Mouse (Mus musculus) megakaryocyte-erythroid progenitor cell, adult 5-6 weeks (primary cell): ENCODE results near the gene Snapc1. TPM values are rescaled to one million over a fixed set of nuclear protein-coding genes. Genes with fewer than 3 reads are reported as not detected.

Experiments
- ATAC-seq: replicated peaks from 2 replicates; pipeline ENCODE4 v1.8.0; 2016; ENCODE audit warnings: mild to moderate bottlenecking, inconsistent platforms; ENCODE audit not compliant: severe bottlenecking, poor library complexity, low FRiP score, low TSS enrichment
- total RNA-seq, 2 experiments: library from RNA; stranded (forward) in 1 of 2; stranded (reverse) in 1 of 2; fragments of 200-1000, 215-1000 nt in 1 of 2; fragments of >200 nt in 1 of 2; fragmentation: Nextera tagmentation in 1 of 2; gene quantifications; 2 replicates each; pipeline ENCODE4 v1.2.3; 2014 to 2017

Gene Snapc1
- total RNA-seq, 2 experiments from 2014 or later: 4.2 to 19.1 TPM

DNA sequence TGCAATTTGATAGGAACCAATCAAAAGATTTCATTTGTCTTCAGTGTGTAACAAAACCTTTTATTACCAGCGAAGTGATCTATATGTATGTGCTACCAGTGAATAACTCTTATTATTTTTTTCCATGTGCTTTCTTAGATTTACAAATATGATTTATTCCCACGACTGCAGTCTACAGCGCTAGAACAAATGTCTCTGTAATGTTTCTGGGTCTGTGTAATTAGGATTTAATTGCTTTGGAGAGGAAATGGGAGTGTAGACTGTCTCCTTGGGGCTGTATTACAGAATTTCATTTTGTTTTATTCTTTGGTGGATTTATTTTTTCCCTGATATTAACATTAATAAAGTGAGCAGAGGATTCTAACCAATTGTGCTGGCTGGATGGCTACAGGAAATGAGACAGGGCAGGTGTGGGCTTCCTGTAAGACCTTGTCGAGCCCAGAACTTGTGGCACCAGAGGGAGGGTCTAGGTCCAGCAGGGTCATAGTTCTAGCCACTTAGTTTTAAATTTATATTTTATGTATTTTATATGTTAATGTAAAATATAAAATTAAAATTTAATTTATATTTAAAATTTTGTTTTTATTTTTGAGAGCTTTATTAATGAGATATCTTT, 24.2 kb downstream of the Snapc1 start:
- no peak for ATAC-seq

DNA sequence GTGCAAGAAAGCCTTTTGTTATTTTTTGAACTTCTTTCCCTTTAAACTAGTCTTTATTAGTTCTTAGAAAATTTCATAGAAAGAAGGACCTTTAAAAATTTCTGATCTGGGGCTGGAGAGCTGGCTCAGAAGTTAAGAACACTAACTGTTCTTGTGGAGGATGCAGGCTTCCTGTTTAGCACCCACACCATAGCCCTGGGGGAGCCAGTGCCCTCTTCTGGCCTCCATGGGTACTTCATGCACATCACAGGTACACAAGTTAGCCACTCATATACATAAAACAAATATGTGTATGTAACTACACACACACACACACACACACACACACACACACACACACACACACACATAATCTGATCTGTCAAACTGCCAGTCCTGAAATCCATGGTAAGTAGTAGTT, 25.3 kb downstream of the Snapc1 start:
- ATAC-seq: peak; percentile 90

DNA sequence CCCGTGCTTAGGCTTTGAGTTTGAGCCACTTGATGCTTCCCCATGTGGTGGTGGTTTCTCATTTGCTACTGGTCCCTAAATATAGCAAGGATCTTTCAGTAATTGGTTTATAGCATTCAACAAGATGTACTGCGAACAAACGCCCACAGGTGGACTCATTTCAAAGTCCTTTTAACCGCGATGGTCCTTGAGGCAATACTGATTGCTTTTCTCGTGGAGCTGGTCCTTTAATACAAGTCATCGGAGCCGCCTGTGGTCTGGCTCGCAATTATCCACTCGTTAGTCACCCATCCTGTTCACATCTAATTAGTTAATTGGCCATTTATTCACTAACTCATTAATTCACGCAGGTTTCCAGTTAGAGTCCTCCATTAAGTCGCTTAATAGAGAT, 32.6 kb downstream of the Snapc1 start:
- no peak for ATAC-seq

DNA sequence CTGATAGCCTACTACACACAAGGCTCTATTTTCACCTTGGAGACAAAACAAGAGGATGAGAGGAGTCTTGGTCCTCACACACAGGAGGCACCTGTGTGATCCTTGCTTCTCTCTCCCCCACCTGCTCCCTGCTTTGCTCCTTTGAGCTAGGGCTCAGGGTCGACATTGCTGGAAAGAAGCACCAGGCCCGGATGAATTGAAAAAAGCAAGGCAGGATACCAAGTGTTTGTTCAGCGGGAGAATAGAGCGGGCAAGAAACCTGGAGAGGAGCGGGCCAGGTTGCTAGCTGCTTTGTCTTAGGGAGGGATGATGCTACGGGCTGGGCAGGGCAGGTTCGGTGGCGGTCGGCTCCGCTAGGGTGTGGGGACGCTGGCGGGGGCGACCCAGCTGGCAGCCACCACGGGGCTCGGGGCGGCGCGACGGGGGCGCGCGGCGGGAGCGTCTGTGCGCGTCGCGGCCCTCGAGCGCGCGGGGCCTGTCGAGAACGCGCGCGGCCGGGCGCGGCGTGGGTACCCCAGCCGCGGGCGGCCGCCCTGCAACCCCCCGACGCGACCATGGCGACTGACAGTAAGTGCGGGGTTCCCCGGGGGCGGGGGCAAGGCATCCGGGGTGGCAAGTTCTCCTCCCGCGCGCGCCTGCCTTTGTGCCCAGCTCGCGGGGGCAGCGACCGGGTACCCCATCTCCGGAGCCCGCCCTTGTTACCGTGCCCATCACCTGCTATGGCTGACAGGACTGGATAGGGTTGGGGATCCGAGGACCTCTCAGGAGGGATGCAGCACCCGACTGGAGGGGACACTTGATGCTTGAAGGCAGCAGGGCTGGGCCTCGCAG, 33.2 kb downstream of the Snapc1 start, which contains the start of gene Syt16:
Gene Syt16, plus strand, starts transcription at position 365 of the 831 bp plus-strand sequence.
- no peak for ATAC-seq

DNA sequence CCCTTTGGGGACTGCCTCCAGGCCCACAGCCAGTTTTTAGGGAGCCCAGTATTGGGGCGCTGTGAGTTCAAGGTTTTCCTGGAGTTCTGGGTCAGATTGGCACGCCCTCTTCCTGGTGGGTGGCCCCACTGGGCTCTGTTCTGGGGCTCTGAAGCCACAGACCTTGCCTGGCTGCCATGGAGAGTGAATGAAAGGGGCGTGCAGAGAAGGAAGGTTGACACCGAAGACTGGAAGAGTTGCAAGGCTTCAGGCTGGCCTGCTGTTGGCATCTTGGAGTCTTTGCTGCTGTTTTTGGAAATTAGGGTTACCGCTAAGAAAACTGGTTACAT, 33.8 kb downstream of the Snapc1 start:
- ATAC-seq: no peak

DNA sequence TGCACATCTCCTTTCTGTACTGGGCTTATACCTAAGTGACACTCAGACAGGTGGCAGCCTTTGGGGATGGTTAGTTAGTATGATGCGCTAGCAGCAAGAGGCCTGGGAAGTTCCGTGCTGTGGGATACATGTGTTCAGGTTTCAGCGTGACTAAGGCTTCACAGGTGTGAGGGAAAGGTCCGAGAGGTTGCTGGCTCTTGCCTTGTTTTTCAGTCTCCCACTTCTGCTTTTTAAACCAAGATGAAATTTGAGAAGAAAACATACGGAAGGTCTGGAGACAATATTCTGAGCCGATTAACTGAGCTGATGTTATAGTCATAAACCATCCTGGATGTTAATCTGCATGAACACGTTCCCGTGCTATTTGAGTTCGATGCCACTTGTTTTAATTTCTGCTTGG, 38.2 kb downstream of the Snapc1 start:
- ATAC-seq: no peak

DNA sequence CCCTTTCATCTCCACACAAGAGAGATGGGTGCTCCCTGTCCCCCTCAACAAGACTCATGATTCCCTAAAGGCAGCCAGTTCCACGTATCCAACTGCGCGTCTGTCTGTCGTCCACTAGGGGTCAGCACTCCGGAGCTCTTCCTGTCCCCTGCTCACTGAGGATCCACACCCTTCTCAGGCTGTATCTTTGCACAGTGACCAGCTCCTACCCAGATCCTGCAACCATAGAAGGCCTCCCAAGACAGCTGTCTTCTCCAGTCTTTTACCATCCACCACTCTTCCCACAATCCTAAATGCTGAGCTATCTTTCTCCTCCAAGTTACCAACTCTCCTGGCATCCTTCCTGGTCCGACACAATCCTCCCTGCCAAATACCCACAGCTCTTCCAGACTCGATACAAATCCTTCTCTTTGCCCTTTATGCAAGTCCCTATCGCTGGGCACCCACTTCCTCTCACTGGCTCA, 45.2 kb downstream of the Snapc1 start:
- peak; percentile 92 for ATAC-seq

DNA sequence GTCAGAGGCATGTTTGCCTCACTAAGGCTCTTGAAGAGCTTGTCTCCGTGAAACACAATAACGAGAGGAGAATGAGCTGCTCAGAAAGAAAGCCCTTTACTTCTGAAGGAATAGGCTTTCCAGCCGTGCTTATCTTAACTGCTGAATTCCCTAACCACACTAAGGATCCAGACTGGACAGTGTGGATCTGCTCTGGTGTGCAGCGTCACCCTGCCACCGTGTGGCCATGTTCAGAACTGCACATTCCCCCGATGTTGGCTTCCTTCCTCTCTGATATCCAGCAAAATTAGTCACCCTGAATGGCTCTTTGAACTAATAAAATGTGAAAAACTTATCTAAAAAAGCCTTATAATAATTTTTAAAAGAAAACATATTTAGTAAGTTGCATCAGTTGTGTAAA, 49.5 kb downstream of the Snapc1 start:
- ATAC-seq: peak; percentile 87

DNA sequence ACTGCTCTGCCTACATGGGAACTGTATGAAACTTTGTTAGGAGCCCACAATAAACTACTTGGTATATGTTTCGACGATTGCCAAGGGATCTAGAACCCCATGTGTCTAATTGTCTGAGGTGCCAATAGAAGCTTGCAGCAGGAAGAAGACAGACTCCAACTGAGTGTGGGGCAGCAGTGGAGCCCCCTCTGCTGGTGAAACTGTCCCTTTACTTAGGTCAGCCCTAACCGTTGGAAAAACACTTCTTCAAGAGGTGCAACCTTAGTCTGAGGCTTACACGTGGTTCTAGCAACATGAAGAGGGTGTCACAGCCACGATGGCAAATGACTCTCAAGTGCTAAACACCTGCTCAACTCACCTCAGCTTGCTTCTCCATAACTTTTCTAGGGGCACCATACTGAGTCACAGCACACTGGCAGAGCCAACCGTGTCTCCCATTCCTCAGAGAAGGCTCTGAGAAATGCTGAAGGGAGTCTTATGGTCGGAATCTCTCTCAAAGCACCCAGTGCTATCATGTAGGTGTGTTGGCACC, 50.5 kb downstream of the Snapc1 start:
- 0 out of 2 replicates have a peak, but pooled peaks have one; percentile 51 for ATAC-seq

DNA sequence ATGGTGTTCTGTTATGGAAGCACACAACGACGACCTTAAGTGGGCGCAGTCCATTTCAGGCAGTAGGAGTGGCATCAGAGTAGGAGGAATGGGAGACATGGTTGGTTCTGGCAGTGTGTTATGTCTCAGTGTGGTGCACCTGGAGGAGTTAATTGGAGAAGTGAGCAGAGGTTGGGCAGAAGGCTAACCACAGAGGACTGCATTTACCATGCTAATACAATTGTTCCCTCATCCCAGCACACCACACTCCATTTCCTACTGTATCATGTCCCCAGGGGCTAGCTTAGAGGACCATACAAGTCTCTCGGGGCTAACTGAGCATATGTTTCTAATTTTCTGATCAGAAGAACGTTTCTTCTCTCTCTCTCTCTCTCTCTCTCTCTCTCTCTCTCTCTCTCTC, 51.2 kb downstream of the Snapc1 start:
- no peak for ATAC-seq

DNA sequence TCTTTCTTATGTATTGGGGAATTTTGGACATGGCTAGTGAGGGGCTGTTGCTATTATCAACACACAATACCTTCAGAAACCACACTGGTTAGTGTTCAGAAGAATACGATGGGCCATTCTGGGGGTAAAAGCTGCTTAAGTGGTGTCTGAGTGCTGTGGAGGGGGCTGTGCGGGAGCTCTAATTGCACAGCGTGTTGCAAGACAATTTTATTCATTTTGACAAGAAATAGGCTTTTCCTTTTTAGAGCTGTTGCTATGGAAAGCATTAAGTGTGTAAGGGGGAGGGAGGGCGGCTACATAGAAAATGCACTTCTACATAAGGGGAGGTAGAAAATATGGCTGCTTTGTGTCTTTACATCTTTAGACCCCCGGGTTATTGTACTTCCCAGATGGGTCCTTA, 59.0 kb downstream of the Snapc1 start:
- no peak for ATAC-seq

DNA sequence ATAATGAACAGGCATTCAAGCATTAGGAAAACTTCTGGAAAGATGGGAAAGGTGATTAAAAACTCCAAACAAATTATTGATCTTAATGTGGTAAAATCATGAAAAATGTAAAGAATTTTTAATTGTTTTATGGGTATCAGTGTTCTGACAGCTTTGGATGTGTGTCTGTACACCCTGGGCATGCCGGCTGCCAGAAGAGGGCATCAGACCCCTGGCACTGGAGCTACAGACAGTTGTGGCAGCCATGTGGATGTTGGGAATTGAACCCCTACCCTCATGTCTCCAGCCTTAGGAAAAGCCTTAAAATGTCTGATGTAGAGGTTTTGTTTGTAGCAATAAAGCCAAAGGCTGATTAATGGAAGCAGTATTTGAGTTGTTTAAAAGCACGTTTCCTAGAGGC, 60.6 kb downstream of the Snapc1 start:
- no peak for ATAC-seq

Other genes with a start within 250 kb of the Snapc1 start
- 18.7 and 28.2 TPM in 2 replicates for gene Hif1a, start 63.1 kb upstream of the Snapc1 start, total RNA-seq (2014; fragmentation: Nextera tagmentation)
- gene Hif1a, start 63.1 kb upstream of the Snapc1 start, total RNA-seq (2017): 34.5 and 42.4 TPM in 2 replicates
- gene Gm49321, start 26.8 kb upstream of the Snapc1 start, total RNA-seq (2014; fragmentation: Nextera tagmentation): not detected in 2 replicates
- not detected in 2 replicates for gene Gm49321, start 26.8 kb upstream of the Snapc1 start, total RNA-seq (2017)
- not detected in 2 replicates for gene Syt16, start 33.2 kb downstream of the Snapc1 start, total RNA-seq (2014; fragmentation: Nextera tagmentation)
- not detected in 2 replicates for gene Syt16, start 33.2 kb downstream of the Snapc1 start, total RNA-seq (2017)